Mouse (Mus musculus): ENCODE data around the gene Pgm3.

Gene Pgm3

GRCm38 (mm10) chr9:86572636-86573291 is 1.1 kb upstream of the Pgm3 start:
- TF ChIP-seq GATA4 (IDR thresholded peaks at IDR 0.05; ENCODE audit: insufficient replicate concordance, low read length) = no peak

- no peak for TF ChIP-seq GATA4 (IDR thresholded peaks at IDR 0.05; ENCODE audit: insufficient replicate concordance, low read length)
Measured at GRCm38 (mm10) chr9:86572196-86572595, 554 bp upstream of the Pgm3 start.

- no peak for TF ChIP-seq GATA4 (IDR thresholded peaks at IDR 0.05; ENCODE audit: insufficient replicate concordance, low read length)
Measured at GRCm38 (mm10) chr9:86570946-86571345, 696 bp downstream of the Pgm3 start.

- no peak for TF ChIP-seq GATA4 (IDR thresholded peaks at IDR 0.05; ENCODE audit: insufficient replicate concordance, low read length)
Measured at GRCm38 (mm10) chr9:86570261-86570890, 1.3 kb downstream of the Pgm3 start.

- no peak; the same call in 1 of the 2 replicates for TF ChIP-seq GATA4 (IDR thresholded peaks at IDR 0.05; ENCODE audit: insufficient replicate concordance, low read length)
Measured at GRCm38 (mm10) chr9:86569314-86569910, 2.2 kb downstream of the Pgm3 start.

DNA sequence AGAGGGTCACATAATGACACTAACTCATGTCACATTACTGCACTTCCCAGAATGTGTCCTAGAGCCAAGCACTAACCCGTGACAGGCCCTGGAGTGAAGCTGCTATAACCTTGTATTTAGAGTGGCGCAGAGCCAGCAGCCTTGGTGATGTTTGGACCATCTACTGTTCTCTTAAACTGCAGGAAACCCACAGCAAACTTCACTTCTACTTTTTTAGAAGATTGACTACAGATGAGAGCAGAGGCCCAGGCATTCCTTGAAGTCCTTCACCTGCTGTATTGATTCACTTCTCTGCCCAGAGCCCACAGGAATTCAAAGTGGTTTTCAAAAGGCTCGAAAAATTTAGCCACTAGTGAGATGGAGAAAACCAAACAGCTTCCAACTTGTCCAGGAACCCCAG is 11.1 kb downstream of the Pgm3 start:
- TF ChIP-seq GATA4 (IDR thresholded peaks at IDR 0.05; ENCODE audit: insufficient replicate concordance, low read length) = no peak

GRCm38 (mm10) chr9:86554641-86555040 is 17.0 kb downstream of the Pgm3 start:
- TF ChIP-seq GATA4 (IDR thresholded peaks at IDR 0.05; ENCODE audit: insufficient replicate concordance, low read length) = no peak

- TF ChIP-seq GATA4 (IDR thresholded peaks at IDR 0.05; ENCODE audit: insufficient replicate concordance, low read length) = no peak
Measured at GRCm38 (mm10) chr9:86553886-86554285, 17.8 kb downstream of the Pgm3 start.

DNA sequence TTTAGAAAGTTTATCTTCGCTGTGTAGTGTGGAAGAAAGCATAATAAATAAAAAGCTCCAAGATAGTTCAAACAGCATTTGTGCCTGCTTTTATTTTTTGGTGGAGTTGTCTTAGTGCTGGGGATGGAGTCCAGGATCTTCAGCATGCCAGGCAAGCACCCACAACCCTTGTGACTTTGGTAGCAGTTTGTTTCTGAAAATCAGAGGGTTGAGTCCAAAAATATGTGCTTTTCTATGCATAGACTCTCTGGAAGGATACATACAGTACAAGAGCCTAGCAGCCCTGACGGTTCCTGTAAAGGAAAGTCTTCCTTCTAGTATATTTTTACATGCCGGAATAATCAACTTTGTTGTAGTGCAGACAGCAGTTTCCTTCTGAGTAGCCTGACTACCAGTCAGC is 20.9 kb downstream of the Pgm3 start:
- TF ChIP-seq GATA4 (IDR thresholded peaks at IDR 0.05; ENCODE audit: insufficient replicate concordance, low read length) = no peak

DNA sequence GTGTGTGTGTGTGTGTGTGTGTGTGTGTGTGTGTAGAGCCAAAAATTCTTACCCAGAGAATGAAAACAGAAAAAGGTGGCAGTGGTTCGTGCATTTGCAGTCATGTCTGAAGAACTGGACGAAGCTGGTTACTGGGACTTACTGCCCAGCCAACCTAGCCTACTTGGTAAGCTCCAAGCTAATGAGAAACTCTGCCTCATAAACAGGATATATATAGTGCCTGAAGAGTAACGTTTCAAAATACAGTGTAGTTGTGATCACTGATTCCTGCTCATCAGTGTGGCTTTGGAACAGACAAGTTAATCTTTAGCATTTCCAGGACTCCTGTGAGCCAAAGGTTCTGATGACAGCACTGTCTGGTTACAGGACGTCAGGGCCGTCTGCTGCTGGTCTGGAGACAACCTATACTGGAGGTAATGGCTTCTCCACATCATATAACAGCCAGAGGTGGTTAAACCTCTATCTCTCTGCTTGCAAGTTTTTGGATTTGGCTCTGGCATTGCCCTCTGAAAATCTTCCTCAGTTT is 21.9 kb downstream of the Pgm3 start:
- TF ChIP-seq GATA4 (IDR thresholded peaks at IDR 0.05; ENCODE audit: insufficient replicate concordance, low read length) = no peak

GRCm38 (mm10) chr9:86544559-86544958 is 27.1 kb downstream of the Pgm3 start:
- no peak for TF ChIP-seq GATA4 (IDR thresholded peaks at IDR 0.05; ENCODE audit: insufficient replicate concordance, low read length)

DNA sequence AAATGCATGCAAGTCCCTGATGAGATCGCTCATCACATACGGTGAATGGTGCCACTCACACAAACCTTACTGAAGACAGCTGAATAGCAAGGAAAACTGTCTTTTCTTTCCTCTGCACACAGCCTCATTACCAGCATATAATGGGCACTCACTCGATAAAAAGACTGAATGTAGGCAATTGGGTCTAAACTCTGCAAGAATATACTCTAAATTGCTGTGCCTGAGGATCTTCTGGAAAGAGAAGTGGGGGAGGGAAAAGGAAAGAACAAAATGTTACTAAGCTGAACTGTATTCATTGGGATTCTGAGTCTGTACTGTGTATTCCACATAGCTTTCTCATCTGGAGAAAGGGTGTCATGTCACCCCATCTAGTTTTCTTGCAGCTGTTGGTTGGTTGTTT is 28.2 kb downstream of the Pgm3 start:
- TF ChIP-seq GATA4 (IDR thresholded peaks at IDR 0.05; ENCODE audit: insufficient replicate concordance, low read length) = no peak

DNA sequence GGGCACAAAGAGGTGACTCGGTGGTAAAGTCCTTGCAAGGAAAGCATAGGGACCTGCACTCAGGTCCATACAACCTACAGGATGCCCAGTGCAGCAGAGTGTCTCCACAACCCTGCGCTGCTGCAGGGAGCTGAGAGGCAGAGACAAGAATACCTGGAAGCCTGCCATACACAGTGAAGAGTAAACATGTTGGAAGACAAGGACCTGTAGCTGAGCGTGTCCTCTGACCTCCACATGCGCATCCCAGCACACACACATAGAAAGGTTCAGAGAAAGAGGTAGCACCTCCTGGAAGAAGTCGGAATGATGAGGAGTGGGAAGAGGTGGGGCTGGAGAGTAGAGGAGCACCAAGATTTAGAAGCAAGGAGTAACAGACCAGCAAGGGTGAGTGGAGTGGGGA is 37.6 kb downstream of the Pgm3 start:
- TF ChIP-seq GATA4 (IDR thresholded peaks at IDR 0.05; ENCODE audit: insufficient replicate concordance, low read length) = no peak

DNA sequence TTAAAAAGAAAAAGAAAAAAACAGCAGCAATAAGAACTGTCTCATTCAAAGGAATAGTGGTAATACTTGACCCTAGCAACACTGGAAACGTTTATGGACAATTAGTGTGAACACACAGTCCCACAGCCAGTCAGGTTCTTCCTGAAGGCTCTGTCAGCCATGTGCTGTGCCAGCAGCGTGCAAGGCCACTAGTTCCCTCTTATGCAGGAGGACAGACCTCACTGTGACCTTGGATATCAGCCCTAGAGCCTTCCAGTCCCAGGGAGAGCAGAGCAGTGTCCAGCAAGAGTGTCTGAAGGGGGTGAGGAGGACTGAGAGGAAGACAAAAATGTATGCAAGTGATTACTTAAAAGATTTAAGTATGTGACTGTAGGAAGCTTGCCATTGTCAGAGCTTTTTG is 46.0 kb downstream of the Pgm3 start:
- TF ChIP-seq GATA4 (IDR thresholded peaks at IDR 0.05; ENCODE audit: insufficient replicate concordance, low read length) = no peak

GRCm38 (mm10) chr9:86522335-86522734 is 49.3 kb downstream of the Pgm3 start:
- TF ChIP-seq GATA4 (IDR thresholded peaks at IDR 0.05; ENCODE audit: insufficient replicate concordance, low read length) = no peak

DNA sequence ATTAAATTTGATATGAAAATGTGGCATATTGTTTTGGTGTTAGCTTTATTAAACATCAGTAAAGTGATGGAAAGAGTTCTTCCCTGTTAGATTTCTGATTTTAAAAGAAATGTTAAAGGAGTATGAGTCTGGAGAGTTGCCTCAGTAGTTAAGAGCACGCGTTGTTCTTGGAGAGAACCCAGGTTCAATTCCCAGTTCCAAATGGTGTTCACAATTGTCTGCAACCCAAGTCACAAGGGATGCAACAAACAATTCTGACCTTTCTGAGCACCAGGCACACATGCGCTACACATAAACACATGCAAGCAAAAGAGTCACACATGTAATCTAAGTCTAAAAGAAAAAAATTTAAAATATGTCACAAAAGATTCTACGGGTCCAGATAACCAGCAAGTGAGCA is 56.8 kb downstream of the Pgm3 start:
- no peak for TF ChIP-seq GATA4 (IDR thresholded peaks at IDR 0.05; ENCODE audit: insufficient replicate concordance, low read length)

Data from liver, adult (tissue).